Mouse (Mus musculus): ENCODE measurements around the gene Gm9573.

- TF ChIP-seq POLR2A (IDR thresholded peaks at IDR 0.05; ENCODE audit: control insufficient read depth, low read depth, low read length) (no peak), CTCF (IDR thresholded peaks at IDR 0.05; ENCODE audit: control insufficient read depth, insufficient read depth, insufficient replicate concordance, low read depth, low read length) (no peak)
Observed at GRCm38 (mm10) chr17:35649429-35649828, 23.0 kb upstream of the Gm9573 start.
